Mouse (Mus musculus) liver, postnatal 0 days (tissue): ENCODE data around the gene Vasn.

Experiments used
- CTCF ChIP-seq: sonication (generic); IDR thresholded peaks from 2 replicates; pipeline ENCODE4 v1.5.1; 2016; ENCODE audit warnings: antibody characterized with exemption, low read depth
- EP300 ChIP-seq: IDR thresholded peaks from 2 replicates; pipeline ENCODE4 v1.6.1; 2016; ENCODE audit warnings: antibody characterized with exemption, low read depth, mild to moderate bottlenecking

- TF ChIP-seq CTCF (no peak), EP300 (no peak)
These were observed 44.7 kb downstream of the Vasn start for GRCm38 (mm10) chr16:4684457-4684791.
